Mouse (Mus musculus): ENCODE measurements around the gene Shcbp1l.
A peak's percentile ranks its signal among the peaks of the same experiment; 100 is the strongest.

Gene Shcbp1l

DNA sequence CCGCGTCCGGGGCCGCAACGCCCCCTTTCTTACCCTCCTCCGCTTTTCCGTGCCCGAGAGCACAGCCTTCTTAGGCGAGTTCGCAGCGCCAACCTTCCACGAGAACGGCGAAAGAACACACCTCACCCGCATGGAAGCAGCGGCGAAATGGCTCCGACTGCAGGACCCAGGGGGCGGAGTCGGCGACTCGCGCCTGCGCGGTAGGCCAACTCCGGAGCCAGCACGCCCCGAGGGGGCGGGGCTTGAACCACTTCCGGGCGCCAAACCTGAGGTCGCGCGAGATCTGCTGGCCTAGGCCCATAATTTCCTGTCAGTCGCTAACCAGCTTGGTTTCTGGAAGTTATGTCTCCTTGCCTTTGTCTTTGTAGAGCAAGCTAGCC, 62.5 kb downstream of the Shcbp1l start, which contains the start of gene Dhx9:
Gene Dhx9, minus strand, starts transcription at position 161 of the 380 bp plus-strand sequence.
- DNase-seq (ENCODE audit: low read depth, low spot score): peak; percentile 86

DNA sequence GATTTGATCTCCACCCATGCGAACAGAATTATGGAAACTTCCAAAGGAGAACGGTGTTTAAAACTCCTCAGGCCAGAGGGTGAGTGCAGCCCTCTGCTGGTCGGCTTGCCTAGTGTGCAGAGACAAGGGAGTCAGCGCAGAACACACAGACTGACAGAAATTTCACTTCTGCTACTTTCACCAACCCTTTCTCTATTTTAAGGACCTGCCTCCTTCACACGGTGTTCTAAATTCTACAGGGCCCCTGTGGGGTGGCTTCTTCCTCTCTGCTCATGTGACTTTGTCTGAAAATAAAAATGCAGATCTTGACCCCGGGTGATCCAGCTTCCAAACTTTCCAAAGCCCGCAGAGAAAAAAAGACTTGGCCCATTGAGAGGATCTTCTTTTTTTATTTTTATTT, 64.2 kb downstream of the Shcbp1l start:
- DNase-seq (ENCODE audit: low read depth, low spot score): no peak

DNA sequence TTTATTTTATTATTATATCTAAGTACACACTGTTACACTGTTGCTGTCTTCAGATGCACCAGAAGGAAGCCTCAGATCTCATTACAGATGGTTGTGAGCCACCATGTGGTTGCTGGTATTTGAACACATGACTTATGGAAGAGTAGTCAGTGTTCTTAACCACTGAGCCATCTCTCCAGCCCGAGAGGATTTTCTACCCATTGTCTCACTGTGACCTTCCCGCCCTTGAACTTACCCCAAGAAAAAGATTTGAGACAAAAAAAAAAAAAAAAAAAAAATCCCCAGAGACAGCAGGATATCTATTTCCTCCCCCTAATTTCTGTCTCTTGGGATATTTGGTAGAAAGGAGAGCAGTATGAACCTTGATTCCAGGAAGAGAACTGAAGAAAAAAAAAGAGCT, 64.6 kb downstream of the Shcbp1l start:
- no peak for DNase-seq (ENCODE audit: low read depth, low spot score)

DNA sequence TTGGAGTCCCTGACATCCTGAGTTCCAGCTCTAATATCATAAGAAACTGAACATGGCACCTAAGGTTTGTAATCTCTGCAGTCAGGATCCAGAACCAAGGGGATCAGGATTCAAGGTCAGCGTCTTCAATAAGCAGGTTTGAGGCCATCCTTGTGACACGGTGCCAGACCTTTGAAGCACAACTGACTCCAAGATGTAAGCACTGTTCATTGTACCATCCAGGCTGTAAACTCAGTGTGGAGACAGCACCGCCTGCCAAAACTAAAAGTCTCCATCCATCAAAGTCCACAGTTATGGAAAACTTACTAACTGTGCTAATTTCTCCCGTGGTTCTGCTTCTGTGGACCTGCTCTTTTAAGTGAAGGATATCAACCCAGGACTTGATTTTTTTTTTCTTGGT, 65.0 kb downstream of the Shcbp1l start:
- DNase-seq (ENCODE audit: low read depth, low spot score): no peak

DNA sequence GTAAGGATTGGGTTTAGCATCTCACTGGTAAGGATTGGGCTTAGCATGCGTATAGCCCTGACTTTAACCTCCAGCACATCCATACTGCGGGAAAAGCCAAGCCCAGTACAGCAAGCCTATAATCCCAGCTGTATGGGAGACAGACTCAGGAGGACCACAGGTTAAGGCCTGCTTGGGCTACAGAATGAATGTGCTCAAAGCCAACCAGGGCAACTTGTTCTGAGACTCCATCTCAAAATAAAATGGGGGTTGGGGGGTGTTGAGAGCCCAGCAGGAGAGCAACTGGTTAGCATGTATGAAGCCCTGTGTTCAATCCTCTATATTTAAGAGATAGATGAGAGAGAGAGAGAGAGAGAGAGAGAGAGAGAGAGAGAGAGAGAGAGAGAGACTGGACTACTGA, 66.4 kb downstream of the Shcbp1l start:
- DNase-seq (ENCODE audit: low read depth, low spot score): no peak

DNA sequence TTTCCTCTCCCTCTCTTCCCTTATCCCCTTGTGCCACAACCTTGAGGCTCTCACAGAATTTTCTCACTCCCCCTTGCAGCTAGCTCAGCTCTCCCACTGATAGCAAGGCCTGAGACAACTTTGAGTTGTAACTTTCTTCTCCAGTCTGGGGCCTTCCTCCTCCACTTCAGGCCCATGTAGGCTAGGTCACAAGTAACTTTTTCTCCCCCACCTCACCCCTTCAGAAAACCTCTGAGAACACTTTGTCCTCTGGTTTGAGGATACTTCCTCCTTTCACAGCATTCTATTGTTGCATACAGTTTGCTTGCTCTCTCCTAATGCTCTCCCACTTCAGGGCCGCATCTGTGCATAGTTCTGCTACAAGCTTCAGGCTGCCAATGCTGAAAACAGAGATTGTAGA, 66.9 kb downstream of the Shcbp1l start:
- DNase-seq (ENCODE audit: low read depth, low spot score): no peak

DNA sequence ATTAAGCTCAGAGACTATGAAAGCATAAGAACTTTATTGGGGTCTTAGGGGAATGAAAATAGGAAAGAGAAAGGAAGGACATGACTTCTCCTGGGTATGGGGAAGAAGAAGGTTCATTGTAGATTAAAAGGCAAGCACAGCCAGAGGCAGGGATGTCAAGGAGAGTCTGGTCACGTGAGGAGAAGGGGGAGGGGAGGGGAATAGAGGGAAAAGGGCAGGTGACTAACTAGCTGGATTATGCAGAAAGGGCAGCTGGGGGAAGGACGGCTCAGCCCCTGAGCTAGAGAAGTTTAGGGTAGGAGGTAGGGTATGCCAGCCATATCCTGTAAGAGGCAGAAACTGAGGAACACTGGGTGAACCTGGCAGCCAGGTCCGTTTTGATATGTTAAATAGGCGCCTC, 68.4 kb downstream of the Shcbp1l start:
- DNase-seq (ENCODE audit: low read depth, low spot score): no peak

DNA sequence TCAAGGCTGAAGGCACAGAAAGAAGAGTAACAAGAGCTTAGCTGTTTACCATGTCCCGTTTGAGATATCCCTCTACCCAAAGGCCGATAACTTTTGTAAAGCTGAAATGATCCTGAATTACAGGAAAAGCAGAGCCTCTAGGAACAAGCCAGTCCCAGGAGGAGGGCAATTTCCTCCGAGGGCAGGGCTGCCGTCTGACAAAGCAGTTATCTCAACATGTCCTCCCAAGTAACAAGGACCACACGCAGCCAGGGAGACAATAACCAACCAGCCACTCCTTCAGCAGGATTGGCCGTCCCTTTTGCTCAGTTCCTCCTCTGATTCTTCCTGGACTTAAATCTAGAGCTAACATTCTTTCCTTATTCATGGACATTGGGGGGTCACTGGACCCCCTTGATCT, 69.0 kb downstream of the Shcbp1l start:
- no peak for DNase-seq (ENCODE audit: low read depth, low spot score)

DNA sequence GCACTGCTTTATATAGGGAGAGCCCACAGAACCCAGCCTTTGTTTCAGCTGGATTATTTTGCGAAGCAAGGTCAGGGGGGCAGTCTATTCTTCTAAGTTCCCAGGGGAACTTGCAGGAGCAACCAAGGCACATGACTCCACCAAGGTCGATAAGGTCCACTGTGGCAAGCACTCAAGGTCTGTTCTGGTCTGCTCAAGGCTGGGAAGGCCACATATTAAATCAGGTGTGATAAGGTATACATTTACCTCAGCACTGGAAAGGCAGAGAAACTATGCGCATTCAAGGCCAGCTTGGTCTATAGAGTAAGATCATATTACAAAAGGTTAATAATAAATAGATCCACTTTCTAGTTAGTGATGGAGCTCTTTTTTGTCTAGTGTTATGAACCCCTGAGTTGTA, 71.1 kb downstream of the Shcbp1l start:
- no peak for DNase-seq (ENCODE audit: low read depth, low spot score)

DNA sequence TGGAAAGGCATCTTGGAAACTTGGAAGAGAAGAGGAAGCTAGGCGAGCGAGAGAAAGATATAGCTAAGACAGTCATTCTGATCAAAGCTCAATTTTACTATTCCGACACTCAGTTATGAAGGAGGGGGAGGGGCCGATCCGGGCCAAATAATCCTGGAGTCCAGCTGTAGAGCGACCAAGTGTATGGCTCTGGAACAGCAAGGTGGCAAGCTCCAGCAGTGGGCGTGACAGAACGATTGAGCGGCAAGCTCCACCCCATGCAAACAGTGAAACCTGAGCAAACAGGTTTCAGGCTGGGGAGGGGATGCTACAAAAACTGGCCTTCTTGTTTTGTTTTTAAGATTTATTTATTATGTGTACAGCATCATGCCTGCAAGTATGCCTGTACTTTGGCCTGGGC, 75.1 kb downstream of the Shcbp1l start:
- no peak for DNase-seq (ENCODE audit: low read depth, low spot score)

DNA sequence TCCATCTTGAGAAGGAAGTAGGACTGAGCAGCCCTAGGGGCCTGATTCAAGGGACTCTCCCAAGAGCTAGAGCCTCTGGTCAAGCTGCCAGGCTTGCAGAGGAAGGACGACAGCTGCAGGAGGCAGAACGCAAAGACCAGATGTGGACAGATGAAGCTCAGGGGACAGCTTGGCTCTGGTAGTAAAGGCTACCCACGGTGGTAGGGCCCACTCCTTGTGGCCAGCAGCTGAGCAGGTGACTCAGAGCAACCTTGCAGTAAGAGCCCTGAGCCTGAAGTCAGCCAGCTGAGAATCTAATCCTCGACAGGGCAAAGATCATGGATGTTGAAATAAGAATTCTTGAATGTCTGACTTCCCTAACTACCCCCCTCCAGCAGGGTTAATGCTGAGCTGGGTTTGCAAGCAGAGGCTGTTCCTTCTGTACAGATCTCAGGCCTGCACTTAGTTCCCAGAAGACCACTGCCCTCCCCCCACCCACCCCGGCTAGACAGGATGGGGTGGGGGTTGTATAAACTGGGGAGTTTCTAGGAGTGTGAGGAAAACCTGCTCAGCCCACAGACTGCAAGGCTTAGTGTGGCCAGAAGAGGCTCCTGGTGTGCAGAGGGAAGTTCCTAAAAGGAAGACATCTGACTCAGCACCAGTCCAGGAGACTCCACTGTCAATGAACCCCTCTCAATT, 76.8 kb downstream of the Shcbp1l start:
- no peak for DNase-seq (ENCODE audit: low read depth, low spot score)
